Comparison of ENCODE assay signal across 17 mouse cellular contexts in the genomic region with DNA sequence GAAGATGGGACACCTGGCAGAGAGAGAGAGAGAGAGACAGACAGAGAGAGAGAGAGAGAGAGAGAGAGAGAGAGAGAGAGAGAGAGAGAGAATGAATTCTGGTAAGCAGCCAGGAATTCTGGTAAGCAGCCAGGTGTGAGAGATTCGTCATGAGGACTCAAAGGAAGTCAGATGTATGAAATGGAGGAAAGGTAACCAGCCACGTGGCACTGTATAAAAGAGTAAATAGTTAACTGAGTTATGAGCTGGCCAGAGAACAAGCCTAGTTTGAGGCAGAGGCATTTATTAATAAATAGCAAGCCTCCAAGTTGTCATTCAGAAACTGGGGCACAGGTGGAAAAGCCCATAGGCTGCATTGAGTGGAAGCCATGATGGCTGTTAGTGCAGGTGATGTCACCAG. TPM values are rescaled to one million over a fixed set of nuclear protein-coding genes. Genes with fewer than 3 reads are reported as not detected.
"Had no signal": no experiment of that assay in that cellular context is flagged by ENCODE, and none has a peak within 500 bp of the region (broad histone marks: within the 10 kb centered on the region; RNA-seq: fewer than 3 reads in every experiment).

No protein-coding gene starts in this region.

- H3K9me3 ChIP-seq: limb, embryonic 12.5 days; liver, embryonic 15.5 days; midbrain, embryonic 13.5 days had no signal

- H3K27me3 ChIP-seq: limb, embryonic 12.5 days; liver, embryonic 15.5 days; midbrain, embryonic 13.5 days had no signal

- H3K4me2 ChIP-seq: limb, embryonic 12.5 days; liver, embryonic 15.5 days; midbrain, embryonic 13.5 days had no signal

- H3K9ac ChIP-seq: limb, embryonic 12.5 days; liver, embryonic 15.5 days; midbrain, embryonic 13.5 days had no signal

- H3K36me3 ChIP-seq: limb, embryonic 12.5 days; liver, embryonic 15.5 days; midbrain, embryonic 13.5 days had no signal

- H3K4me3 ChIP-seq: limb, embryonic 12.5 days; liver, embryonic 15.5 days; midbrain, embryonic 13.5 days had no signal

- H3K27ac ChIP-seq: hindbrain, postnatal 0 days; limb, embryonic 12.5 days; liver, embryonic 15.5 days; midbrain, embryonic 13.5 days had no signal

- ATAC-seq: hindbrain, postnatal 0 days; lung, postnatal 0 days; midbrain, embryonic 13.5 days had no signal

- DNase-seq: layer of hippocampus, postnatal 36 days; liver; lung, adult 2 months; lung, postnatal 36 days; right cerebral cortex, adult 18-20 months; right cerebral cortex, postnatal 25 days; thymus, adult 2 months; thymus, postnatal 25 days had no signal

RNA-seq across cellular contexts. Expression of gene Slc47a2, which starts 44.8 kb away (rescaled TPM):
- polyA plus RNA-seq: intestine, embryonic 14.5 days; limb, embryonic 12.5 days; midbrain, embryonic 13.5 days; neural tube, embryonic 14.5 days; small intestine, adult 2 months; stomach, embryonic 16.5 days had no signal
